Mouse (Mus musculus): Measurements from ENCODE around the gene Prkcz.
A peak's percentile ranks its signal among the peaks of the same experiment; 100 is the strongest.
"Not testable (repeated sequence)": the region's sequence is repeated elsewhere in the genome, so short reads cannot be mapped to it uniquely, and the experiment has no call there.

The Prkcz gene

DNA sequence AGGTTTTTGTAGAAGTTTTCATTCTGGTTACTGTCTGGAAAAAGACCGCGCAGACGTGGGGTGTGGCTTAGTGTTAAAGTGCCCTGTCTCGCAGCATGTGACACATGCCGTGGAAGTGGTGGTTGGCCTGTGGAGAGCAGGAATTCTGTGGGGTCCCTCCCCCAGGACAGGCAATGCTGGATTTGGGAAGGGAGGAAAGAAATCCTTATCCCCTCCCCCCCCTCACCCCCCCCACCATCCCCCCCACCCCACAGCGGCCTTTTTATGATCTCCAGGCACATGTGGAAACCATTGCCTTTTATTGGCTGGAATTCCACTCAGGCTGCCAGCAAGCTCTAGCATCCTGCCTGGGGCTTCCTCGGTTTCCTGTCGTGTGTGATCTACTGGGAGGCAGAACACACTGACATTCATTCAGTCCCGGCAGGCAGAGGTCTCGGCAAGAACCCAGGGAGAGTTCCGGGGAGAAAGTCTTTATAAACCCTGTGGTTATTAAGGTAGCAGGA, 78.1 kb downstream of the Prkcz start:
- no peak for DNase-seq (ENCODE audit: low spot score in 2 of 2)

GRCm38 (mm10) chr4:155282231-155282630, 78.9 kb downstream of the Prkcz start:
- no peak for DNase-seq (ENCODE audit: low spot score in 2 of 2)

- no peak for DNase-seq (ENCODE audit: low spot score in 2 of 2)
These were observed 79.5 kb downstream of the Prkcz start for GRCm38 (mm10) chr4:155281652-155282051.

GRCm38 (mm10) chr4:155281227-155281626, 79.9 kb downstream of the Prkcz start:
- DNase-seq (ENCODE audit: low spot score in 2 of 2), result no peak

GRCm38 (mm10) chr4:155280768-155281121, 80.4 kb downstream of the Prkcz start:
- DNase-seq (ENCODE audit: low spot score in 2 of 2), result no peak

DNA sequence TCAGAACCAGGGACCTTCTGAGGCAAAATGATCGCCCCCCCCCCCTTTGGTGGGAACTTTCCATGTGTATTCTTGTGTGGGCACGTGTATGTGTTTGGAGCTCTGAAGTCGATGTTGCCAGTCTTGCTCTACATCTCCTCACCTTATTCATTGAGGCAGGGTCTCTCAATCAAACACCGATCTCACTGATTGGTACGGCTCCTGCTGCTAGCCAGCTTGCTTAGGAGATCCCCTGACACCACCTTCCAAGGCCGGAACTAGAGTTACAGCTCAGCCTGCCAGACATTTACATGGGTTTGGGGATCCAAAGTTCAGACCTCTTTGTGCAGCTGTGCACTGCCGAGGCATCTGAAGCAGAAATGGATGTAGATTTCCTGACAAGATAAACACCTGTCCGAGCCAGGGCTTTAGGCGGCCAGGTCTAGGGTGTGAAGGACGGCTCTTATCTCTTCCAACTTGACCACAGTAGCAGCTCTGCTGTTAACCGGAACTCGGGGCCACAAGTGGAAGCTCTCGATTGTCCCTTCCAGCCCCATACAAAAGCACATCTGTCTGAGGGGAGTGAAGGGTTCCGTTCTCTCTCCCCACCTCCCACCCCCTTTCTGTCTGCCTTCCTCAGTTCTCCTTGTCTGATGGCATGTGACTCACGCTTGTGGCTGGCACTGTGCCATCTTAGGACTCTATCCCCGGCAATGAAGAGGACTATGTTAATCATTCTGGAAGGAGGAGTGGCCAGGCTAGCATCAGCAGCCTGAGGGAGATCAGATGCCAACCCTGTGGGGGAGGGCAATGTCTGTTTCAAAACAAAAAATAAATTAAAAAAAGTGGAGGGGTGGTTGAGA, 81.0 kb downstream of the Prkcz start:
- DNase-seq (ENCODE audit: low spot score in 2 of 2), result no peak

DNA sequence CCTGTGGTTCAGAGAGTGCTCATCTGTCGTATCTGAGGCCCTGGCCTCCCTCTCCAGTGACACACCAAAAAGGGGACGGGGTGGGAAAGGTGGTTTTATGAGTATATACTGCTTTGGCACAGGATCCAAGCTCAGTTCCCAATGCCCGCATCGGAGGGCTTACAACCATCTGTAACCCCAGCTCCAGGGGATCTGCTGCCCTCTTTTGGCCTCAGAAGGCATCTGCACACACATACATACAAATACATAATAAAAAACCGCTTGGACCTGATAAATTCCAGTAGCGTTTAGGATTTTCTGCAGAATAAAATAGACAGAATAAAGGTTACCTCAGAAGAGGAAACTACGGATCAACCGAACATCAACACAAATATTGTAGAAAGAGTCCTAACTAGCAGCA, 82.1 kb downstream of the Prkcz start:
- no peak for DNase-seq (ENCODE audit: low spot score in 2 of 2)

GRCm38 (mm10) chr4:155277963-155278362, 83.2 kb downstream of the Prkcz start:
- no peak for DNase-seq (ENCODE audit: low spot score in 2 of 2)

DNA sequence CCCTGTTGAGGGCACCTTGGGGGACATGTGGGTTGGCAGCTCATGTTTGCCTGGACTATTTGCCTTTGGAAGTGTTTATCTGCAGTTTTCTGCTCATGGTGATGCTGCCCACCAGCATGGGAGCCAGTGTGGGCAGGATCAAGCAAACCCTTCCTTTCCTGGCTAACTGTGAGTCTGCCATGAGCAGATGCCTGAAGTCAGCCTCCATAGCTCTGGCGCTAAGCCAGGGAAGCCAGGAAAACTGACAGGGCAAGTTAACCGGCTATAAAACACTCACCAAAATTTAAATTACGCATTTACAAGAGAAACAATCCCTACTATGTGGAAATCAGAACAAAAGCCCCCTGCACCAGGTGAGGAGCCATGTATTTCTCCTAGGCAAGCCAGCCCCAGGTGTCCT, 86.3 kb downstream of the Prkcz start:
- no peak for DNase-seq (ENCODE audit: low spot score in 2 of 2)

GRCm38 (mm10) chr4:155274451-155274850, 86.7 kb downstream of the Prkcz start:
- no peak for DNase-seq (ENCODE audit: low spot score in 2 of 2)

GRCm38 (mm10) chr4:155268382-155268781, 92.8 kb downstream of the Prkcz start:
- DNase-seq (ENCODE audit: low spot score in 2 of 2), result peak; percentile 13 to 69

GRCm38 (mm10) chr4:155267639-155268175, 93.5 kb downstream of the Prkcz start:
- DNase-seq (ENCODE audit: low spot score in 2 of 2), result no peak

DNA sequence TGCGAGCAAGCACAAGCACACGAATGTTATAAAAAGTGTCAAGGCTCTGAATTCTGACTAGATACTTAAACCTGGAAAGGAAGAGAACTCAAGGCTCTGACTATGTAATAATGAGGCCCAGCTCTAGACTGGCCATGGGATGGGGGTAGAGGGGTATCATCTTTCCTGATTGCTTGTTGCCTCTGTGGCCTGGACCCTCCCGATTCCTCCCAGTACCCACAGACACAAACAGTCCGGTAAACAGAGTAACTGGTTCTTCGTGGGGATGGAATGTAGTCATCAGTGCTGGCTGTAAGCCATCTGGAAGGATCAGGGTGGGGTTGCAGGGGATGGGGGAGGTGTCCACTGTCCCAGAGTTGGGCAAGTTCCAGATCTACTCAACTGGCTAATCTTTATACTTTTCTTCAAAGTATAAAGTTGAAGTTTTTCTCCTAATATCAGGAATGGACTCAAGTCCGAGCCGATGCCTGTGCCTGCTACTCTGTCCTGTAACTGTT, 94.1 kb downstream of the Prkcz start:
- DNase-seq (ENCODE audit: low spot score in 2 of 2), result no peak

GRCm38 (mm10) chr4:155264521-155265321, 96.4 kb downstream of the Prkcz start:
- no peak for DNase-seq (ENCODE audit: low spot score in 2 of 2)

GRCm38 (mm10) chr4:155252253-155252652, 108.9 kb downstream of the Prkcz start:
- DNase-seq (ENCODE audit: low spot score in 2 of 2), result no peak

GRCm38 (mm10) chr4:155251147-155251546, 110.0 kb downstream of the Prkcz start:
- no peak for DNase-seq (ENCODE audit: low spot score in 2 of 2)

DNA sequence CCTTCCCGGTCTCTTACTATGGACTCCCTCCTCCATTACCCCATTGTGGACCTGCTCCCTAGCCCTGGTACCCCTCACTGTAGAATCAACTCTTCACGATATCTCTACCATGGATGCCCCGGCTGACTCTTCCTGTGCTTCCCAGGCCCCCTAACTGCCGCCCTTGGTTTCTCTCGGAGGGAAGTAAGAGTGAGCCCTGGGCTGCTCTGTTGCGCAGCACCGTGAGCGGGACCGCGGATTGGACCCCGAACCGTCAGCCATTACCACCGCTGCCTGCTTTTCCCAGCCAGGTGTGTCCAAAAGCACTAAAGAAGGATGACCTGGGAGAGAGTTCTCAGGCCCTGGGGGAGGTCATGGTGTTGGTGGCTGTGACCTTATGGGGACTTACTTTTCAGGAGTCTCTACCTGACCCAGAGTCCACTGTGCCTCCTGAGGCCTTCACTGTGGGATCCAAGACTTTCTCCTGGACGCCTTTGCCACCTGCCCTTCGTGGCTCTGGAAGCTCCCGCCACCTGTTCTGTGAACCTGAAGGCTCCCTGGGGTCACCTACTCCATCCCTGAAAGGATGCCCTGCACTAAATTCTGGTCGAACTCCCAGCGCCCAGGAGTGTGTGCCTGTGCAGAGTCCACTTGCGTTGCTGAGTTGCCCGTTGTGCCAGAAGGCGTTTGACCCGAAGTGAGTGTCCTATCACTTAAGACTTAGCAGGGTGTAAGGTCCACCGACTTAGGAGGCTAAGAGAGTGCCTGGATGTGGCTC, 110.6 kb downstream of the Prkcz start:
- peak; percentile 22 to 41 for DNase-seq (ENCODE audit: low spot score in 2 of 2)

- DNase-seq (ENCODE audit: low spot score in 2 of 2), result peak; percentile 75 to 81
These were observed 111.4 kb downstream of the Prkcz start, which contains the start of gene Faap20 for GRCm38 (mm10) chr4:155249648-155250351. Faap20 (plus strand) TSS chr4:155249802.

GRCm38 (mm10) chr4:155249257-155249647, 111.9 kb downstream of the Prkcz start:
- peak; percentile 81 to 92 for DNase-seq (ENCODE audit: low spot score in 2 of 2)

- DNase-seq (ENCODE audit: low spot score in 2 of 2), result not testable (repeated sequence)
These were observed 113.1 kb downstream of the Prkcz start for GRCm38 (mm10) chr4:155248054-155248453.

DNA sequence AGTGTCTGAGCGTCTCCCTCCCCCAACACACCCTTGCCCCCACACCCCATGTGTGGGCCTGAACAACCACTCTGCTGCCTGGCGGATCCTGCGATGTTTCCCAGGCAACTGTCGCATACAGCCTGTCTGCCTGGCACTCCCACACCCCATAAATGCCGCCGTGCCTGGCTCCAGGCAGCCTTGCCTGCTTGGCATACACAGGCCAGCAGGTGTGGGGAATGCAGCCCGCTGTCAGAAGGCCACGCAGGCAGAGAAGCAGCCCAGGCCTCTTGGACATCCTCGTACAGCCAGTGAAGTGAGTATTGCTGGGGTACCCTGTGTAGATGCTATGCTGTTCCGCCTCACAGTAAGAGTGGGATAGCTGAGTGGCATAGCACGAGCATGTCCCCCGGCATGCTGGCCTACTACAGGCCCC, 114.5 kb downstream of the Prkcz start:
- DNase-seq (ENCODE audit: low spot score in 2 of 2), result no peak
